Mouse (Mus musculus) thymus, postnatal 14 days (tissue): ENCODE data around the gene Cfap74.
A peak's percentile ranks its signal among the peaks of the same experiment; 100 is the strongest.

Experiments
- DNase-seq: peaks from one replicate; pipeline ENCODE4 v3.0.0; 2021

The Cfap74 gene

GRCm38 (mm10) chr4:155409058-155409776 lies at the start of gene Cfap74:
Cfap74 (plus strand) TSS chr4:155409190.
- DNase-seq = peak; percentile 92

GRCm38 (mm10) chr4:155359560-155360464 lies 49.2 kb upstream of the Cfap74 start:
- DNase-seq = no peak

GRCm38 (mm10) chr4:155360856-155361255 lies 48.1 kb upstream of the Cfap74 start:
- peak; percentile 78 for DNase-seq

- DNase-seq = peak; percentile 93
Measured at GRCm38 (mm10) chr4:155361303-155361791, 47.6 kb upstream of the Cfap74 start, which contains the start of gene Prkcz. Prkcz (minus strand) TSS chr4:155361361.

GRCm38 (mm10) chr4:155362443-155362842 lies 46.5 kb upstream of the Cfap74 start:
- DNase-seq = no peak

- DNase-seq = no peak
Measured at GRCm38 (mm10) chr4:155366784-155367183, 42.2 kb upstream of the Cfap74 start.

GRCm38 (mm10) chr4:155367739-155368138 lies 41.3 kb upstream of the Cfap74 start:
- DNase-seq = no peak

- peak; percentile 89 for DNase-seq
Measured at GRCm38 (mm10) chr4:155368684-155369083, 40.3 kb upstream of the Cfap74 start.

- no peak for DNase-seq
Measured at GRCm38 (mm10) chr4:155370737-155371715, 38.0 kb upstream of the Cfap74 start.

GRCm38 (mm10) chr4:155371797-155372735 lies 36.9 kb upstream of the Cfap74 start:
- DNase-seq = no peak

GRCm38 (mm10) chr4:155381974-155382373 lies 27.0 kb upstream of the Cfap74 start:
- no peak for DNase-seq

GRCm38 (mm10) chr4:155382752-155383151 lies 26.2 kb upstream of the Cfap74 start:
- no peak for DNase-seq

- no peak for DNase-seq
Measured at GRCm38 (mm10) chr4:155383326-155383725, 25.7 kb upstream of the Cfap74 start.

GRCm38 (mm10) chr4:155387166-155387565 lies 21.8 kb upstream of the Cfap74 start:
- no peak for DNase-seq

GRCm38 (mm10) chr4:155395471-155395870 lies 13.5 kb upstream of the Cfap74 start:
- no peak for DNase-seq

GRCm38 (mm10) chr4:155396751-155397150 lies 12.2 kb upstream of the Cfap74 start:
- no peak for DNase-seq

GRCm38 (mm10) chr4:155397511-155398221 lies 11.3 kb upstream of the Cfap74 start, which contains the start of gene Gabrd:
Gabrd (minus strand) TSS chr4:155398112.
- DNase-seq = peak; percentile 54

GRCm38 (mm10) chr4:155398222-155398540 lies 10.8 kb upstream of the Cfap74 start:
- no peak for DNase-seq

GRCm38 (mm10) chr4:155401121-155401520 lies 7.9 kb upstream of the Cfap74 start:
- DNase-seq = no peak

GRCm38 (mm10) chr4:155402489-155402888 lies 6.5 kb upstream of the Cfap74 start:
- DNase-seq = no peak

GRCm38 (mm10) chr4:155408695-155409057 lies 314 bp upstream of the Cfap74 start:
- DNase-seq = no peak
